Mouse (Mus musculus): Measurements from ENCODE around the gene Rnf187.

The Rnf187 gene

DNA sequence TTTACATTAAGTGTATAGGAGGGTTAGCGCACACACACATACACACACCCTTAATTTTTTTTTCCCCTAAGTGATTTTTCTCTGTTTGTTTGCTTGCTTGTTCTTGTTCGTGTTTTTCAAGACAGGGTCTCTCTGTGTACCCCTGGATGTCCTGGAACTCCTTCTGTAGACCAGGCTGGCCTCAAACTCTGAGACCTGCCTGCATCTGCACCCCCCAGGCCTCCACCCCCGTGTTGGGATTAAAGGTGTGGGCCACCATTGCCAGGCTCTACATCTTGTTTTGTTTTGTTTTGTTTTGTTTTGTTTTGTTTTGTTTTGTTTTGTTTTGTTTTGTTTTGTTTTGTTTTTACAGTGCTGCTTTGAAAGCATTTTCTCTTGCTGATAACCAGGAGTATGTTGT lies 8.6 kb upstream of the Rnf187 start:
- DNase-seq, result no peak

DNA sequence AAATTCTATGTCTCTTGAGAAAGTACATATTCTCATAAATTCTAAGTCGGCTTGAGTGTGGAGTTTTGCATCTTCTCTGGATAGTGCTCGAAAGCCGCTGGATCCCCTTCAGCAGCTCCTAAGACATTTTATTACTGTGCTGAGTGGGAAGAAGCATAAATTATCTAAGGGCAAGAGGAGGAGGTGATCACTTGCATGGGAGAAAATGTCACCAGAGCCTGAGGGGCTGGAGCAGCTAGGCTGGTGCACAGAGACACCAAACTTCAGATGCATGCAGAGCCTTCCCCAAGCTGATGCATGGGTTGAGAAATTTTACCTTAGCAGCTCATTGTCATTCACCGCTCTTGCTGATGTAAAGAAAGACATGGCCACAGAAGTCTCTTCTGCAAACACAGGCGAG lies 5.4 kb upstream of the Rnf187 start:
- no peak for DNase-seq

DNA sequence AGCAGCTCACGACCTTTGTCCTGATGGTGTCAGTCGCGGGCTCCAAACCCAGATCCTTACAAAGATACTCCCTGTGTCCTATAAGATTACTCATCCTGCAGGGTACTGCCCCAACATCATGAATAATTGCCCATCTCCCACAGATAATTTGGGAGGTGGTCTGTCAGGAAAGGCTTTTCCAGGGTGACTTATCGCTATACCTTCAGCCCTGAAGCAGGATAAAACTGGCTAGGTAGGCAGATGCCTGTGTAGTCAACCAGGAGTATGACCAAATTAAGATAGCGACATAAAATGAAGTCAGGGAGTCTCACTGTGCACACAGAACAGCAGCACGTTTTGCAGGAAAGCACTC lies 348 bp upstream of the Rnf187 start:
- DNase-seq, result no peak

DNA sequence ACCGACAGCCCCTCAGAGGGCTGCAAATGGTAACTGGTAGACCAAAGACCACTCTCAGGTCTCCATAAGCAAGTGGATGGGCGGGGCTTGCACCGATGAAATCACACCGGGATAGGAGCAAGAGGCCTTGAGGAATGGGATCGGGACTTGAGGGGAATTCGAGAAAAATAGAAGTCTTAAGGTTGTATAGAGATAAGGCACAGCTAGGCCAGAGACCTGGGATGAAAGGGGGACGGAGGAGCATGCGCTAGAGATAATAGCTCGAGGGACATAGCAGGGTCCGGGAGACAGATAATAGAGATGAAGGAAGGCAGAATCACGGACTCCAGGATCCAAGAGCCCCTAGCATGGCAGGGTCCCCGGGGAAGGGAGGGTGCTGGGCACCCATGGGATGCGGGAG lies 807 bp downstream of the Rnf187 start:
- DNase-seq, result peak; percentile 65

DNA sequence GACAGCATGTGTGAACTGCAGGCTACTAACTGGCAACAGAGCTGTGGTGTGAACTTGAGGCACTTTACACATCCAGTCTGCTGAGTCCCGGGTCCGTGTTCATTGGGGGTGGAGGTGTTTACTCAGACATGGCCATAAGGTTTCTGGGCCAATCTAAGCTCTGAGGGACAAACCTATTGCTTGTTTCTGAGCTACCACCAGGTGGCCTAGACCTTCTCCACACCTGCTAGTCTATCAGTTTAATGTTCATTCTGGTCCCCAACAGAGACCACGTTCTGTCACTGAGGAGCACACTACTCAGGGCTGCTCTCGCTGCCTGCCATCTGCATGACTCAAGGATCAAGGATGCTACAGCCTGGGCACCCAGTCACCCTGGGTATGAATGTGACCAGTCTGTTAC lies 7.1 kb downstream of the Rnf187 start:
- DNase-seq, result no peak

DNA sequence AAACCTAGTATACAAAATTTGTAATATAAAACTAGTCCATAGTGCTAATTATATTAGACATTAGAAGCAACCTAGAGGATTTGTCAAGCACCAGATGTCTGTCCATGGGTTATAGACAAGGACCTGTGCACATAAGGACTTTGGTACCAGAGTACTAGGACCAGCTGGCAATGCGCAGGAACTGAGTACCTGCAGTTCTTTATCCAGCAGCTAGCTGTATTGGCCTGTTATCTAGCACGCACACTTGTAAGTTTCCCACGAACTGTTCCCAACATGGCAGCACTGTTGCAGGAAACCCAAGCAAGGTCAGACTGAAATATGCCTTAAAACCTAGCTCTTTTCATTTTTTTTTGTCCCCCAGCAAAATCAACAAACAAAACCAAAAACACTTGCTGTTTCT lies 8.5 kb downstream of the Rnf187 start:
- no peak for DNase-seq

DNA sequence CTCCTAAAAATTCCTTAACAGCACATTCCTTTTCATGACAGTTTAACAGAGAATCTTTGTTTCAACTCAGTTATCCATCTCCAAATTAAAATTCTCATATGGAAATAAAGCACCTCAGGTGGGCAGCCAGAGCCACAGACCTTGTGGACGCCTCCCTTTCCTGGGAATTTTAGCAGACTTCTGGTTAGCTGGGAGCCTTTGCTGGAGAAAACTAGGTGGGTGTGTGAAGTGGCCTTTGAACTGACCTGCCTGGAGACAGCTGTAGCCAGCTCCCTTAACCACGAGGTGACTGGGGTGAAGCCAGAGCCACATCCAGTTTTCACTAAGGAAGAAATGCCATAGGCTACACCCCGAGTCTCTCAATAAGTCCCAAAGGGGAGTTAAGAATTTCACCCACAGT lies 9.1 kb downstream of the Rnf187 start:
- DNase-seq, result no peak

DNA sequence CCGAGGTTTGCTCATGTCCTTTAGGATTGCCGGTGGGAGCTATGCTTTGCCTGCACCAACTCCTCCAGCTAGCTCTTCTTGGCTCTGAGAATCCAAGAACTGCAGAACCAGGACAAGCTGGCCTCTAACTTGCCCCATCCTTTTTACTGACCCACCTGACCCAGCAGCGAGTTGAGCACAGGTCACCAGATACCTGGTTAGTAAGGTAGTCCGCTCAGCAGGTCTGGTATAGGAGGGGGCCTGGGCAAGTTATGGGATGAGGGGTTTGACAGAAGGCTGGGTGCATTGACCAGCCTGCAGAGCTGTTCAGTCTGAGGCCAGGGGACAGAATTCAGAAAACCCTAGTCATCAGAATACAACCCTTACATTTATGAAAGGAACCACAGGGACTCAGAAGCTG lies 9.7 kb downstream of the Rnf187 start:
- no peak for DNase-seq

DNA sequence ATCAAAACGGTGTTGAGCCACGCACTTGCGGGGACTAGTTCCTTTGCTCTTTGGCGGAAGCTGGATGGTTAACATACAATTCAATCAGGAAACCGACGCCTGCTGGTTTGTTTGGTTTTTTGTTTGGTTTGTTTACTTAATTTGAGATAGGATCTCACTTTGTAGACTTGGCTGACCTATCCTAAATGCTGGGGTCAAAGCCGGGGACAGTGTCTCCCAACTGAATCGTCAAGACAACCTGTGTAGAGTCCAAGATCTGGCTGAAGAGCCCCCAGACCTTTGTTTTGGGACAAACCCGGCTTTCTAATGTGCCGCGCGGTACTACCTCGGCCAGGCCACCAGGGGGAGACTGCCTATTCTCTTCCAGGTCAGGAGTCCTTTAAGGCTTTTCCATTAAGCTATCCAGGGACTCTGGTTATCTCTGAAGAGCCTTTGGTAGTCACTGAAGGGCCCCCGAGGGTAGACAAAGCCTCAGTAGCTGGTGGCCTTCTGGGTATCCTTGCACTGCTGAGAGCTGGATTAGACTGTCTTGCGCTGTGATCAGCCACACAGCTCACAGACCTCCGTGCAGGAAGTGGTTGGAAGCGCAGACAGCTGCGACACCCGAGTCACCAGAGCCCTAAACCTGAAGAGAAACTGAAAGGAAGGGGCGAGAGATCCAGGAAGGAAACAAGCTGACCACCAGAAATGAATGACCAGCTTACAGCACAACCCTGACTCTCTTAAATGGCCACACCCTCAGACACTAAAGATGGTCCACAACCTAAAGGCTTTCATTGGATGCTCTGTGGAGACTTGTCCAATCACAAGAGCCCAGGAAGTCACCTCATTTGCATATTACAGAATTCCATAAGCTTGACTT lies 10.7 kb downstream of the Rnf187 start:
- DNase-seq, result peak; percentile 79

DNA sequence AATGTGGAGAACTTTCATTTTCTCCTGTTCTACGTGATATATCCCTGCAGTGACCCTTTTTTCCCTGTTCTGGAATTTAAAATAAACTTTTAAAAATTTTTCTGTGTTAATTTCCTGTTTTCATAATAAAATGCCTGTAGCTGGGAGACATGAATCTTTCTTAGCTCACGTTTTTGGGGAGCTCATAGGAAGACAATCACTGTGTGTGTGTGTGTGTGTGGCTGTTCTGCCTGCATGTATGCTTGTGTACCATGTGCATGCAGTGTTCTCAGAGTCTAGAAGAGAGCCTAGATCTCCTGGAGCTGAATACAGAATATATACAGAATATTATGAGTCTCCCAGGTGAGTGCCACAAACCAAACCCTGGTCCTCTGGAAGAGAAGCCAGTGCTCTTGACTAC lies 11.7 kb downstream of the Rnf187 start:
- no peak for DNase-seq

DNA sequence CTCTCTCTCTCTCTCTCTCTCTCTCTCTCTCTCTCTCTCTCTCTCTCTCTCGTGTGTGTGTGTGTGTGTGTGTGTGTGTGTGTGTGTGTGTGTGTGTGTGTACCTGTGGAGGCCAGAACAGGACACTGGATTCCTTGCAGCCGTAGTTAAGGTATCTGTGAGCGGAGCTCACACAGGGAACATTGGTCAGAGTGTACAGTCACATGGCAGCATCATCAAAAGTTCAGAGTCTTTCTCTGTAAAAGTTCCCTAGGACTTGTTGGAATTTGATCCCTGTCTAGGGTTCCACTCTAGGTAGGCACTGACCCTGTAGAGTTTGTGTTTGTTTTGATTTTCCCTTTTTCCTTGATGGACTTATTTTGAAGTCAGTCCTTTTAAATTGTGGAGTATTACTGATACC lies 12.1 kb downstream of the Rnf187 start:
- no peak for DNase-seq

DNA sequence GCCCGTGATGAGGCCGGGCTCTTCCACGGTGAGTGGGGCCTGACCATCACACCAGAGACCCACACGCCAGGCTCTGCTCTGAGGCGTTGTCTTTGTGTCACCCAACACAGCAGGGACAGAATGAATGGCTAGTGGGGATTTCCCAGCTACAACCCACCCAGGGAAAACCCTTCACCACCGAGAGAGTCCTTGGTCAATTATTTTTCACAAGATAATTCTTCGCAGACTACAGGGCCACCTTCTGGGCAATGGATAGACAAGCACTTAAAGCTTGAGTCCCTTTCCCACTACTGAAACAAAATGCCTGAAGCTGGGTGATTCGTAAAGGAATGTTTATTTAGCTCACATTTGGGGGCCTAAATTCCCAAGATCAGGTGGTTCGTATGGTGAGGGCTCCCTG lies 16.3 kb downstream of the Rnf187 start:
- DNase-seq, result no peak

DNA sequence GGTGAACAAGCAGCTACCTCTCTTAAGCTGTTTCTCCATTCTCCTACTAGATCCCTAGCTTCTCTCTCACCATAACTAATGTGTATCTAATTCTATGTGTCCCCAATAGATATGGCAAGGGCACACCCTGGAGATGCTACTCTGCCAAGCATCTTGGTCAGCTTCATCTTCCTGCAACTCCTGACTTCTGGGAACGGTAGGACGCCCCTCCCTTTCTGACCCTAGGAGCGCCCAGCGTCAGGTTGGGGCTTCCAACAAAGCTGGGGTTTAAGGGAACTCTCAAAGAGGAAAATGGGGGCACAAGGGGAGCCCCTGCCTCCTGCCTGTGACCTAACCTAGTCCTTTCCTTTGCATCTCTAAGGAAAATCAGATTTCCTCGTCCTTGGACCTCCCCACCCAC lies 20.0 kb downstream of the Rnf187 start:
- DNase-seq, result no peak

DNA sequence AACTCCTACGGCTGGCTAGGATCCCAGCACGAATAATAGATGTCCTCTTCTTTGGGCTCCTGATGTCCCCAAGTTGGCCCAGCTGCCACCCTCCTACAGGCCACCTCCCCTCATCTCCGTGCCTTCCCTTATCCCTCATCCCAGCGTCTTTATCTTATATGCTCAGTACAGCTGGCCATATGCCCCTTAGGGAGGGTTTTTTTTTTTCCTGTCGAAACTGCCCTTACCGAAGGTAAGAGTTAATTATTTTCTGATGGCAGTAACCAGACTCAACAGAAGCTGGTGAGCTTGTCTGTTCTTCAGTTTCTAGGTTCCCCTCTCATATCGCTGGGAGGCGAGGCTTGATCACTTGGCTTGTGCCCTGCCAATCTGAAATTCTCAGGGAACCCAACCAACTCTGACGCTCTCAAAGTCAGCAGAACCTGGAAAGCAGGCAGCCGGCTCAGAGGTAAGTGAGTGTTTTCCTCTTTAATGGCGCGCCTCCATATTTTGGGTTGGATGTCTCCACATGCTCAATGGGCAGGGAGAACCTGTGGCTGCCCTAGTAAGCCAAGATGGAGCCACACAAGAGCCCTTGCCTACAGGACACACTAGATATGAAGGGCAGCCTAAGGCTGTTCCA lies 20.9 kb downstream of the Rnf187 start, which contains the start of gene Btnl10:
Gene Btnl10, plus strand, starts transcription at position 164 of the 622 bp plus-strand sequence.
- DNase-seq, result no peak

DNA sequence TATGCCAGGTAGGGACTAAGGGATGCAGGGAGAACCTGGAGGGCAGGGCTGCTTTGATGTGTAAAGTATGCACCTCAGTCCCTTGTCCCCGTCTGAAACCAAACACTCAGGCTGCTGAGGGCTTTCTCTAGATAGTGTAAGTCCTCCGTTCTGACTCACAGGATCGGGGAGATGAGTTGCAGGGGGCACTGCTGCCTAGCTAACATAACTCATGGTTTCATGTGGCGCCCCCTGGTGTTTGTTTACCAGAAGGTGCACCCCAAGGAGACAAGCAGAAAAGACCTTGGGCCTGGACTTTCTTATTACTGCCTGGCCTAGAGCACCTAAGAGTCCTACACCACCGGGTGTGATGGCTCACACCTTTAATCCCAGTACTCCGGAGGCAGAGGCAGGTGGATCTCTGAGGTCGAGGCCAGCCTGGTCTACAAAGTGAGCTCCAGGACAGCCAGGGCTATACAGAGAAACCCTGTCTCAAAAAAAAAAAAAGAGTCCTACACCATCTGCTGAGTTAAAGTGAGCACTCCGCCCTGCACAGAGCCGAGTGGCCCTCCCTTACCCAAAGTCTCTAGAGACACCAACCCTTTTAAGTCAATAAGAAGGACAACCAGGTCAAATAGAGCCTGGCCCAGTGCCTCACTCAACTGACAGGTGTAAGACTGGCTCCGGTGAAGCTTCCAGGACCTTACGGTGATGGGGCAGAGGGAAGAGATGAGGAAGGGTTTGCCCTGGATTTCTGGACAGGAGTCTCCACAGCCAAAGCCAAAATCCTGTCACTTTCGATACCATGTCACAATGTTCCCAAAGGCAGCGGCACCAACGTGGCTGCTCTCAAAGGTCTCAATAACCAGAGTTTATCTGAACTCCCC lies 21.6 kb downstream of the Rnf187 start:
- peak; percentile 58 for DNase-seq

DNA sequence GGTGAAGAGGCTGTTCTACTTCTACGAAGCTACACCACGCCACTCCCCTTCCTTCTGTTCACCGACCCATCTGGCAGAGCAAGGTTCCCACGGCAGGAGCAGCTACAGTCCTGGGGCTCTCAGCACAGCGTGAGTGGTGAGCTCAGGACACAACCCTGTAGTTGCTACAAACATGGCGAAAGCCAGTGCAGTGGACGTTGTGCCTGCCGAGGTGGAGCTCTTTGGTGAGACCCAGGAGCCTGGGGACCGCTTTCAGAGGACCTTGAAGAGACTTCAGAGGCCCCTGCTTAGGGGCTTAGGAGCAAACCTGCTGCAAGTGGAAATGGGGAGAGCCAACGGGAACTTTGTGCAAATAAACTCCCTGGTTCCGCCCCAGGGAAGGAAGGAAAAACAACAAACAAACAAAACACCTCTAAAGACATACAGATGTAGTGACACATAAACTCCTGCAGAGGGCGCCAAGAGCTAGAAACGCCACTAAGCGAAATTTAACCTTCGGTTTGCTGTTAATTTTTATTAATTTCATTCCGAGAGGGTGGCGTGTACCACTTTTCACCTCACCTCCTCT lies 24.2 kb downstream of the Rnf187 start:
- peak; percentile 60 for DNase-seq

DNA sequence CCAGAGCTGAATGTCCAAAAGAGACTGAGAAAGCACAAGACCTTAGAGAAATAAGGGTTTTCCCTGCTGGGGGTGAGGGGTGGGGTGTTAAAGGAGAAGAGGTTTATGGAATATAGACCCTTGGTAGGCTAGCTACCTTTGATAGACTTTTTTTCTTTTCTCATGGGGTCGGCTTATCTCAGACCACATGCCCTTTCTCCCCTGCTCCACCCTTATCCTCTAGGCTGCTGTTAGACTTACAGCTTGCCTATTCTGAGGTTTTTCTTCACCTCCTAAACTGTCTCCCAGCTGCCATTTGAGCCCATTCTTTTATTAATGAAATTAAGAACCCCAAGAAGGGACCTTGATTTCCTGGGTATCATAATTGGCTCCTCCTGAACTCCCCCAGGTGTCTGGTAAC lies 24.9 kb downstream of the Rnf187 start:
- DNase-seq, result no peak

DNA sequence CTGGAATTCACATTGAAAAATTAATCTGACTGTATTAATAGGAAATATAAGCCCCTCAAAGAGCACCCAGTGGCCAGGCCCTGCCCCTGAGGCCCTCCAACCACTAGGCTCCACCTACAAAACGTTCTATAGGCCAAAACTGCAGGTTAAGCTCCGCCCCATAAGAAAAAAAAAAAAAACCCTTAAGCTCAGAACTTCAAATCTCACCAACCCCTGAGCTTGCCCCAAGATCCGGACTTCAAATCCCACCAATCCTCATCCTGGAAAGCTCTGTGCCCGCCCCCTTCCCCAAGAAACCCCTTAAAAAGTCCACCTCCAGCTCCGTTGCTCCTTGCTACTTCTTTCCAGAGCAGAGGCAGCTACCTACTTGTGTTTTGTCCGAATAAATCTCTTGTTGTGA lies 33.9 kb downstream of the Rnf187 start:
- peak; percentile 56 for DNase-seq

DNA sequence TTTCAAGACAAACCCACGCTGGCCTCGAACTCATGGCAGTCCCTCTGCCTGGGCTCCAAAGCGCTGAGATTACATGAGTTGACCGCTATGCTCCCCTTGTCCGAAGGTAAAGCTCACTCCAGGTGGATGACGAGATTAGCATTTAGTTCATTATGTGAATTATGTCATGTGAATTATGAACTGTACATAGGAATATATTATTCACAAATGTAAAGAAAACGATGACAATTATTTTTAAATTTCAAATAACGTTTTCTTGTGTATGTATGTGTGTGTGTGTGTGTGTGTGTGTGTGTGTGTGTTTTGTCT lies 34.4 kb downstream of the Rnf187 start:
- no peak for DNase-seq

DNA sequence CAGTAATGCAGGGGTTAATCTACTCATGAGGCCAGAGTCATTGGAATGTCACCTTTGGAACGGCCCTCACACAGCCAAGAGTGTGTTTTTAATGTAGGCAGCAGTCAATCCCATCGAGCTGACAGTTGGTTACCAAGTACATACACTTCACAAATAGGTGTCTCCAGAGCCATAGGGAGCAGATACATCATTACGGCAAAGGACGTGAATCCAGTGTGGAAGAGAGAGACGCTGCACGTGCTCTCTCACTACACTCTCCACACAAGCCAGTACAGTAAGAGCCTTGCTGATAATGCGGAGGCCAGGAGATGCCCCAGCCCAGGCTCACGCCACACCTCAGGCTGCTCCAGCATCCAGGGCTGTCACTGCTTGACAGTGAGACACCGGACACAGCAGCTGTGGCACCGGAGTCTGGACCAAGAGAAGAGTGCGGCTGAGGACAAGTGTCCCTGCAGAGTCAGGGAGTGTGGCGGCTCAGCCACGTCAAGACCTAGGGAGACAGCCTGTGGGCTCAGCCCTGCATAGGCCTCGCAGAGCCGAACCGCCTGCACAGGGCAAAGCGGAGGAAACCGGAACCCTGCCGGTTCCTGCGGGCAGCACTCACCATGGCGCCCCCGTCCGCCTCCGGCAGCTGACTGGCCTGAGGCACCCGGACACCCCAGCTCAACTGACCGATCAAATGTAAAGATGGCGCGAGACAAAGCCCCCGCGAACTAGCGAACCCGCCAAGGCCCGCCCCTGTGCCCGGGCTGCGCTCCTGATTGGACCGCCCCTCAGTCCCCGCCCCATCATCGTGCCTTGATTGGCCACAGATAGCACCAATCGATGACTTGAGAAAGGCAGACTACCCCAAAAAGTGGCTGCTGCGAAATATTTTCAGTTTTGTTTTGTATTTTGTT lies 35.0 kb downstream of the Rnf187 start, which contains the start of gene Zfp39:
Gene Zfp39, minus strand, starts transcription at position 715 of the 899 bp plus-strand sequence.
- DNase-seq, result peak; percentile 96

DNA sequence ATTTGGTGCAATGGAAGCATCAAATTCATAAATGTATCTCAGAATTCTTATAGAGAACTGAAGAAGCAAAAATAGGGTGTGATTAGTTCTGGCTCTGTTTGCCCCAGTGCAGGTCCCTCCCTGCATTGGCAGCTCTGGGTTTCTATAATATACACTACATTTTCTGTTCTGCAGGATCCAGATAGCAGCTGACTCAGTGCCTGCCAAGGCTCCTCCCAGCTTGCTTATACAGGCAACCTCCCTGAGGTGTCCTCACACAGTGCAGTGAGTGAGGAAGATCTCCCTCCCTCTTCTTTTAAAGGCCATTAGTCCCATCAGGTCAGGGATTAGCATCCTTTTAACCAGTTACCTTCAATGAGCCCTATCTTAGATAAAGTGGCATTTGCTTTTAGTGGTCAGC lies 37.6 kb downstream of the Rnf187 start:
- no peak for DNase-seq

DNA sequence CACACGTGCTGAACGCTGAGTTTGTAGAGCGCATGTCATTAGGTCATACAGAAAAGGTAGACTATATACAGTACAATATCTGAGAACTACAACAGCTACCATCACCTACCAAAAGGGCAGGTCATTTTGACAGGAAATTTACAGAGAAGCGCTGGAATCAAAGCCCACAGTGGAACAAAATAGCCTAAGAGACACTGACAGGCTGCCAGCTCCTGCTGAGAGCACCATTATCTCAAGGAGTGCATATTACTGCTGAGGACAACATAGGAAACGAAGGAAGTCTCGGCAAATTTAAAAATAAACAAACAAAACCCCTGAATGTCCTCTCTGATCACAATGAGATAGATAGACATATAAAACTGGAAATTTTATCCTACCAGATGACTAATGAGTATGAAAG lies 41.2 kb downstream of the Rnf187 start:
- no peak for DNase-seq

Measured in embryo, embryonic 11 days (tissue).